Mouse (Mus musculus): Measurements from ENCODE around the gene Glmn. TPM values are rescaled to one million over a fixed set of nuclear protein-coding genes. Genes with fewer than 3 reads are reported as not detected.
A peak's percentile ranks its signal among the peaks of the same experiment; 100 is the strongest.

The Glmn gene
- polyA plus RNA-seq, 1 experiment from 2014 or later: 27.5 TPM

- WGBS: 85% methylated on average over 1 of the region's 1 CpGs
- no peak for ATAC-seq (ENCODE audit: insufficient read depth)
- DNase-seq: no peak
- Histone ChIP-seq H3K36me3 (ENCODE audit: insufficient read depth) (no peaks in the 10 kb centered on the region), H3K4me3 (ENCODE audit: low read depth, low read length) (no peak overlapping the region), H3K9ac (no peak overlapping the region), H3K9me3 (ENCODE audit: low read depth, low read length) (no peaks in the 10 kb centered on the region), H3K27ac (ENCODE audit: low read depth) (no peak overlapping the region), H3K4me1 (ENCODE audit: insufficient read depth) (no peaks in the 10 kb centered on the region), H3K27me3 (ENCODE audit: insufficient read depth, low read length) (no peaks in the 10 kb centered on the region), H3K4me2 (no peak overlapping the region)
- no peak for TF ChIP-seq CTCF (IDR thresholded peaks at IDR 0.05; ENCODE audit: low read depth)
These were observed 96.9 kb downstream of the Glmn start for GRCm38 (mm10) chr5:107500741-107501140.

- Histone ChIP-seq H3K9ac (no peak overlapping the region), H3K27ac (ENCODE audit: low read depth) (no peak overlapping the region), H3K36me3 (ENCODE audit: insufficient read depth) (no peaks in the 10 kb centered on the region), H3K4me1 (ENCODE audit: insufficient read depth) (no peaks in the 10 kb centered on the region), H3K27me3 (ENCODE audit: insufficient read depth, low read length) (no peaks in the 10 kb centered on the region), H3K9me3 (ENCODE audit: low read depth, low read length) (no peaks in the 10 kb centered on the region), H3K4me3 (ENCODE audit: low read depth, low read length) (no peak overlapping the region), H3K4me2 (no peak overlapping the region)
- no peak for ATAC-seq (ENCODE audit: insufficient read depth)
- DNase-seq: peak; percentile 30
- 81% methylated on average over 5 of the region's 5 CpGs for WGBS
- TF ChIP-seq CTCF (IDR thresholded peaks at IDR 0.05; ENCODE audit: low read depth): no peak
These were observed 97.7 kb downstream of the Glmn start for GRCm38 (mm10) chr5:107499891-107500535.

Other genes starting within 250 kb of the Glmn start
- gene Ephx4, start 195.2 kb downstream of the Glmn start, polyA plus RNA-seq (2014; fragmentation: Nextera tagmentation; extraction: Ambion mirVana): 1.6 and 2.2 TPM in 2 replicates
- gene Lpcat2b, start 166.3 kb downstream of the Glmn start, polyA plus RNA-seq (2014; fragmentation: Nextera tagmentation; extraction: Ambion mirVana): not detected in 2 replicates
- 4.3 and 5.9 TPM in 2 replicates for gene Btbd8, start 159.9 kb downstream of the Glmn start, polyA plus RNA-seq (2014; fragmentation: Nextera tagmentation; extraction: Ambion mirVana)
- gene Gm42669, start 90.3 kb downstream of the Glmn start, polyA plus RNA-seq (2014; fragmentation: Nextera tagmentation; extraction: Ambion mirVana): 0.41 and 0.43 TPM in 2 replicates
- 0.04 and 0.09 TPM in 2 replicates for gene 1700028K03Rik, start 63.2 kb downstream of the Glmn start, polyA plus RNA-seq (2014; fragmentation: Nextera tagmentation; extraction: Ambion mirVana)
- 17.5 and 17.8 TPM in 2 replicates for gene Rpap2, start 515 bp downstream of the Glmn start, polyA plus RNA-seq (2014; fragmentation: Nextera tagmentation; extraction: Ambion mirVana)
- gene Gfi1, start 128.1 kb upstream of the Glmn start, polyA plus RNA-seq (2014; fragmentation: Nextera tagmentation; extraction: Ambion mirVana): 0.07 and 0.14 TPM in 2 replicates
- 0.11 and 0.50 TPM in 2 replicates for gene Ube2d2b, start 232.2 kb upstream of the Glmn start, polyA plus RNA-seq (2014; fragmentation: Nextera tagmentation; extraction: Ambion mirVana)